ENCODE assay signal across 9 mouse cellular contexts in genomic region chr8:46005596-46005995, GRCm38 (mm10). TPM values are rescaled to one million over a fixed set of nuclear protein-coding genes. Genes with fewer than 3 reads are reported as not detected.
A peak's percentile ranks its signal among the peaks of the same experiment; 100 is the strongest.
DNase-seq lines count a peak whose midpoint lies in the region; ATAC-seq and TF ChIP-seq lines count a peak whose summit lies in the region.
"Had no signal": no experiment of that assay in that cellular context is flagged by ENCODE, and none has a peak within 500 bp of the region (broad histone marks: within the 10 kb centered on the region; RNA-seq: fewer than 3 reads in every experiment).

Ankrd37 (minus strand) TSS chr8:46005707.

- no peak for TF ChIP-seq CTCF in lung, embryonic 14.5 days (IDR thresholded peaks at IDR 0.05; ENCODE audit: low read depth)
- TF ChIP-seq CTCF in olfactory bulb, adult 2 months (IDR thresholded peaks at IDR 0.05; ENCODE audit: insufficient read depth, low read depth, low read length): no peak
- TF ChIP-seq CTCF in thymus, adult 2 months (IDR thresholded peaks at IDR 0.05; ENCODE audit: borderline replicate concordance, control insufficient read depth, extremely low read depth, insufficient read depth, low read length, poor library complexity): no peak

- no peaks in the 10 kb centered on the region for H3K36me3 ChIP-seq in lung, embryonic 14.5 days (ENCODE audit: insufficient read depth)
- no peaks in the 10 kb centered on the region for H3K36me3 ChIP-seq in embryonic facial prominence, embryonic 13.5 days
- H3K36me3 ChIP-seq in intestine, embryonic 15.5 days: no peaks in the 10 kb centered on the region
- no peaks in the 10 kb centered on the region for H3K36me3 ChIP-seq in thymus, adult 2 months (ENCODE audit: control insufficient read depth, insufficient read depth, low read length)

- H3K9me3 ChIP-seq in lung, embryonic 14.5 days (ENCODE audit: low read depth, low read length): no peaks in the 10 kb centered on the region
- no peaks in the 10 kb centered on the region for H3K9me3 ChIP-seq in embryonic facial prominence, embryonic 13.5 days
- no peaks in the 10 kb centered on the region for H3K9me3 ChIP-seq in intestine, embryonic 15.5 days

- peaks cover under 1% of the 10 kb centered on the region; the same call in 1 of the 2 replicates for H3K4me1 ChIP-seq in lung, embryonic 14.5 days (ENCODE audit: insufficient read depth)
- H3K4me1 ChIP-seq in embryonic facial prominence, embryonic 13.5 days: peaks cover 1% of the 10 kb centered on the region
- H3K4me1 ChIP-seq in intestine, embryonic 15.5 days (replicated peaks): 0 out of 2 replicates have a peak, but pooled peaks cover 3% of the 10 kb centered on the region
- peaks cover under 1% of the 10 kb centered on the region for H3K4me1 ChIP-seq in olfactory bulb, adult 2 months (ENCODE audit: control insufficient read depth, insufficient read depth, low read length)
- no peaks in the 10 kb centered on the region for H3K4me1 ChIP-seq in thymus, adult 2 months (replicated peaks; ENCODE audit: control insufficient read depth, insufficient read depth, low read length)

- no peak for TF ChIP-seq POLR2A in olfactory bulb, adult 2 months (IDR thresholded peaks at IDR 0.05; ENCODE audit: insufficient read depth, low read depth, low read length)
- TF ChIP-seq POLR2A in thymus, adult 2 months (IDR thresholded peaks at IDR 0.05; ENCODE audit: control insufficient read depth, extremely low read depth, insufficient read depth, low read length, poor library complexity): no peak

- WGBS in lung, embryonic 14.5 days: 51% methylated on average over 4 of the region's 4 CpGs
- WGBS in embryonic facial prominence, embryonic 13.5 days: 69% methylated on average over 4 of the region's 4 CpGs
- 51% methylated on average over 4 of the region's 4 CpGs for WGBS in intestine, embryonic 15.5 days
- WGBS in olfactory bulb, adult 2 months: 42% methylated on average over 4 of the region's 4 CpGs
- 70% methylated on average over 4 of the region's 4 CpGs for WGBS in thymus, adult 2 months

- H3K27me3 ChIP-seq in lung, embryonic 14.5 days (ENCODE audit: insufficient read depth, low read length): no peaks in the 10 kb centered on the region
- no peaks in the 10 kb centered on the region for H3K27me3 ChIP-seq in embryonic facial prominence, embryonic 13.5 days
- H3K27me3 ChIP-seq in intestine, embryonic 15.5 days (replicated peaks): no peaks in the 10 kb centered on the region
- no peaks in the 10 kb centered on the region for H3K27me3 ChIP-seq in thymus, adult 2 months (ENCODE audit: control insufficient read depth, insufficient read depth, low read length)

- no peak within 1 kb of the TSS for H3K4me2 ChIP-seq in lung, embryonic 14.5 days
- H3K4me2 ChIP-seq in embryonic facial prominence, embryonic 13.5 days: no peak within 1 kb of the TSS
- peak within 1 kb of the TSS; percentile 8; the same call in 1 of the 2 replicates for H3K4me2 ChIP-seq in intestine, embryonic 15.5 days (replicated peaks)

- H3K9ac ChIP-seq in lung, embryonic 14.5 days: no peak within 1 kb of the TSS
- H3K9ac ChIP-seq in embryonic facial prominence, embryonic 13.5 days: no peak within 1 kb of the TSS
- no peak within 1 kb of the TSS for H3K9ac ChIP-seq in intestine, embryonic 15.5 days

- ATAC-seq in lung, embryonic 14.5 days (ENCODE audit: insufficient read depth): no peak
- ATAC-seq in embryonic facial prominence, embryonic 13.5 days (ENCODE audit: insufficient number of reproducible peaks, insufficient read depth, low FRiP score, low TSS enrichment, low read depth): no peak
- 0 out of 2 replicates have a peak, but pooled peaks have one; percentile 16 for ATAC-seq in intestine, embryonic 15.5 days
- no peak for ATAC-seq in megakaryocyte progenitor cell, adult 5-6 weeks (replicated peaks; ENCODE audit: poor library complexity)

- DNase-seq in lung, embryonic 14.5 days: no peak
- no peak for DNase-seq in lung, postnatal 25 days (ENCODE audit: low spot score)
- no peak for DNase-seq in cerebellum, postnatal 36 days
- no peak for DNase-seq in thymus, adult 2 months
- DNase-seq: kidney, postnatal 4 days had no signal

- H3K27ac ChIP-seq in lung, embryonic 14.5 days (ENCODE audit: low read depth): no peak within 1 kb of the TSS
- H3K27ac ChIP-seq in embryonic facial prominence, embryonic 13.5 days: no peak within 1 kb of the TSS
- H3K27ac ChIP-seq in intestine, embryonic 15.5 days: peak within 1 kb of the TSS; percentile 67
- H3K27ac ChIP-seq in olfactory bulb, adult 2 months (ENCODE audit: insufficient read depth, low read depth, low read length): peak within 1 kb of the TSS; percentile 73; the same call in 1 of the 2 replicates
- H3K27ac ChIP-seq in thymus, adult 2 months (ENCODE audit: control insufficient read depth, insufficient read depth, low read length): no peak within 1 kb of the TSS

- no peak within 1 kb of the TSS for H3K4me3 ChIP-seq in lung, embryonic 14.5 days (ENCODE audit: low read depth, low read length)
- no peak within 1 kb of the TSS for H3K4me3 ChIP-seq in embryonic facial prominence, embryonic 13.5 days
- no peak within 1 kb of the TSS for H3K4me3 ChIP-seq in intestine, embryonic 15.5 days (replicated peaks)
- no peak within 1 kb of the TSS for H3K4me3 ChIP-seq in olfactory bulb, adult 2 months (ENCODE audit: insufficient read depth, low read depth, low read length)
- H3K4me3 ChIP-seq in thymus, adult 2 months (ENCODE audit: control insufficient read depth, insufficient read depth, low read length): no peak within 1 kb of the TSS

RNA-seq across cellular contexts. Expression of gene Ankrd37, which starts in this region (rescaled TPM):
- 19.7 and 21.8 TPM in 2 replicates for polyA plus RNA-seq in lung, embryonic 14.5 days (2014; fragmentation: Nextera tagmentation; extraction: Ambion mirVana)
- 22.0 and 30.2 TPM in 2 replicates for polyA plus RNA-seq in embryonic facial prominence, embryonic 13.5 days (2015; fragmentation: Nextera tagmentation; extraction: Ambion mirVana)
- 37.7 and 42.0 TPM in 2 replicates for polyA plus RNA-seq in intestine, embryonic 15.5 days (2015; fragmentation: Nextera tagmentation; extraction: Ambion mirVana)
- polyA plus RNA-seq in olfactory bulb, adult 2 months (2012; ENCODE audit: insufficient read depth, insufficient read length, low replicate concordance, missing spikeins): not detected in 2 replicates
- total RNA-seq in megakaryocyte progenitor cell, adult 5-6 weeks (2015): 4.3 and 6.1 TPM in 2 replicates
- 3.5 and 6.2 TPM in 2 replicates for total RNA-seq in megakaryocyte progenitor cell, adult 5-6 weeks (2017)
- polyA plus RNA-seq in thymus, adult 2 months (2012; rRNA removed): 7.2 and 9.6 TPM in 2 replicates

Comparison
In these comparisons a context has a peak if more than half of its experiments do, and no peak if none do; other contexts are left out.
1. H3K27ac ChIP-seq: peak in intestine, embryonic 15.5 days (single experiment) and olfactory bulb, adult 2 months (single experiment); none in lung, embryonic 14.5 days (single experiment), embryonic facial prominence, embryonic 13.5 days (single experiment) and thymus, adult 2 months (single experiment).